Comparison of ENCODE assay signal across 1 mouse cellular context in the genomic region with DNA sequence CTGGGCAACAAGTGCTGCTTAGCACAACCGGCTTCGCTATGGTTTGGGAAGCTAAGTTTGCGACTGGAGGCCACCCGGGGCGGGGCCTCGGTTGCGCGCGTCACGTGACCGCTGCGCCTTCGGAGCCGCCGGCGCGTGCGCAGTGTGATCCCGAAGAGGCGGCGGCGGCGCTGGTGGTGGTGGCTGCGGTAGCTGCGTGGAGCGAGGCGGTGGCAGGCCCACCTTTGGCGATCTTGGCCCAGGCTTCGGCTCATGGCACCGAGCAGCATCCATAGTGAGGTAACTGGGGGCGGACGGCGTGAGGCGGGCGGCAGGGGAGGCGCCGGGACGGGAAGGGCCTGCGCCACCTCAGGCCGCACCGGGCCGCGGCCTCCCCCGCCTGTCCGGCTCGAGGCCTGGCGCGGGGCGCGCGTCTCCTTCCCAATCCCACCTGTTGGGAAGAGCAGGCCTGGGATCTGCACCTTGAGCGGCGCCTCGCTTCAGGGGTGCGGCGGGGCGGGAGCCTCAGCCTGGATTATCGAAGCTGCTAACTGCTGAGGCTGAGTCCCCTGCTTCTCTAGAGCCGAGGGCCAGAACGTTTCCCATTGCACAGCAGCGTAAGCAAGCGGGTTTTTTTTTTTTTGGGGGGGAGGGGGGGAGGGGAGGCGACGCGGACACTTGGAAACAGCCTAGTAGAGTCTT.
A peak's percentile ranks its signal among the peaks of the same experiment; 100 is the strongest.
TF ChIP-seq lines count a peak whose summit lies in the region.

A gene (plus strand): TSS at position 144 of the 681 bp plus-strand sequence.

TF ChIP-seq in MEL, 35 proteins besides CTCF, POLR2A, EP300 and RAD21 (continued from another document):
- TF ChIP-seq POLR2AphosphoS5 (IDR thresholded peaks at IDR 0.05; ENCODE audit: borderline replicate concordance, low read depth, low read length) = no peak; the same call in 1 of the 2 replicates
- TF ChIP-seq SIN3A (IDR thresholded peaks at IDR 0.05; ENCODE audit: low read length) = no peak
- TF ChIP-seq TCF12 (IDR thresholded peaks at IDR 0.05; ENCODE audit: low read depth, low read length) = peak; percentile 40; the same call in 1 of the 2 replicates
- no peak for TF ChIP-seq GABPA (IDR thresholded peaks at IDR 0.05; ENCODE audit: low read depth, low read length)
- TF ChIP-seq NRF1 (IDR thresholded peaks at IDR 0.05; ENCODE audit: insufficient read depth, low read depth, low read length, poor library complexity, severe bottlenecking) = peak; percentile 99
- TF ChIP-seq ZC3H11A (IDR thresholded peaks at IDR 0.05; ENCODE audit: low read depth, low read length) = no peak
